Mouse (Mus musculus): ENCODE measurements around the gene Glud1. TPM values are rescaled to one million over a fixed set of nuclear protein-coding genes. Genes with fewer than 3 reads are reported as not detected.
"Not testable (repeated sequence)": the region's sequence is repeated elsewhere in the genome, so short reads cannot be mapped to it uniquely, and the experiment has no call there.

Glud1 gene
- total RNA-seq, 1 experiment from 2014 or later: 322 TPM

DNA sequence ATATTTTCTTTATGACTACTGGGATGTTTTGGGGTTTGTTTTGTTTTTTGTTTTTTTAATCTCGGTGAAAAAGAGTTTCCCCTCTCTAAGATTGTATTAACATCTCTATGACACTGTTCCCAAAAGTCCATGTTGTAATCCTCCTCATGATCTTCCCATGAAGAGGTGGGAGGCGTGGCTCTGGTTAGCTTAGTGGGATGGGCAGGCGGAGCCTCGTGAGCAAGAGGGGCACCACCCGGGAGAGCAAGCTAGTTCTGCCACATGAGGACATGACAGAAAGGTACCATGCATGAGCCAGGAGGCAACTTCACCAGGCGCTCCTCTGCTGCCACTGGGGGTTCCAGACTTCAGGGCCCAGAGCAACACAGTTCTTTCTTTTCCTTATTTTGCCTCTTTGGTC is 42.0 kb downstream of the Glud1 start:
- DNase-seq: no peak

DNA sequence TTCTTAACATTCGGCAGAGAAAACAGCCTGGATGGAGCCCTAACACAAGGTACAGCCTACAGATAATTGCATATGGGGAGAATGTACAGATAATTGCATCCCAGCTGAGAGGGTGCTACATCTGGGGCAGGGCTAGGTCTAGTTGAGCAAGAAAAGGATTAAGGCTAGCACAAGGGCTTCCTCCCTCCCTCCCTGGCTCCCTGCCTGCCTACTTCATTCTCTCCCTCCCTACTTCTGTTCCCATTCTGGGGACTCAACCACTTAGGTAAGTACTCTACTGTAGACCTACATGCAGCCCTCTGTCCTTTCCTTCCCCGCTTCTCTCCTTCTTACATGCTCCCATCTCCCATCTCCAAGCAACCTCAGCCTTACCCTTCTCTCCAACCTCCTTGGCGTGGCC is 42.8 kb downstream of the Glud1 start:
- DNase-seq: no peak

DNA sequence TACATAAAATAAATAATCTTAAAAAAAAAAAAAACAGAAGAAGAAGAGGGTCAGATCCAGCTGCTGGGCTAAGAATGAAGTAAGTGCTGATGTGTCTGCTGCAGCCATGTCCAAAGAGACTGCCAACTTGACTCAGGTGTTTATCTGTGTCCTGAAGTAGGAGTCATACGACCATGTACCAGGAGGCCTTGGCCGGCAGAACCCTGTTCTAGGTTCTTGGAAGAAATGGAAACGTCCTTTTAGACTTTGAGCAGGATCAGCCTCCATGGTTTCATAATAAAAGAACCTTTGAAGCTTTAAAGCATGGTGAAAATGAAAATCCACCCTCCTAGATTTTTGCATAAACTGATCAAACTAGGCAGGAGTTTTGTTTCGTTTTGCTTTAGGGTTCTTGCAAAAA is 43.9 kb downstream of the Glud1 start:
- DNase-seq: no peak

DNA sequence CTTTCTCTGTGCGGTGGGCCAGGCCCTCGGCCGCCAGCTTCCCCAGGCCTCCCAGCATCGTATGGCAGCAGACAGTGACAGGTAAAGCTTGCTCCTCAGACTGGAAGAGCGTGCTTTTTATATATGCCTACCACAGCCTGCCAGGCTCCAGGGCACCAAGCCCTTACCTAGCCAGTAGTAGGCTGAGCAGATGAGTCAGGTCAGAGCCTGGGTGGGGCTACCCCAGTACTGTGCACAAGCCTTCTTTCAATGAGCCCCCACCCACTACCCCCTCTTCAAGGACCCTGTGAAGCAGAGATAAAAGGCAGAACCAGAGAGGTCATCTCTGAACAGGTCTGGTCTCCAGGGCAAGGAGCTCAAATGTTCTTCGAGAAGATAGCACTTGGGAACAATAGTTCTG is 44.8 kb downstream of the Glud1 start, which contains the start of gene Fam25c:
TSS of gene Fam25c (minus strand) at position 133 of the 400 bp plus-strand sequence.
- no peak for DNase-seq

DNA sequence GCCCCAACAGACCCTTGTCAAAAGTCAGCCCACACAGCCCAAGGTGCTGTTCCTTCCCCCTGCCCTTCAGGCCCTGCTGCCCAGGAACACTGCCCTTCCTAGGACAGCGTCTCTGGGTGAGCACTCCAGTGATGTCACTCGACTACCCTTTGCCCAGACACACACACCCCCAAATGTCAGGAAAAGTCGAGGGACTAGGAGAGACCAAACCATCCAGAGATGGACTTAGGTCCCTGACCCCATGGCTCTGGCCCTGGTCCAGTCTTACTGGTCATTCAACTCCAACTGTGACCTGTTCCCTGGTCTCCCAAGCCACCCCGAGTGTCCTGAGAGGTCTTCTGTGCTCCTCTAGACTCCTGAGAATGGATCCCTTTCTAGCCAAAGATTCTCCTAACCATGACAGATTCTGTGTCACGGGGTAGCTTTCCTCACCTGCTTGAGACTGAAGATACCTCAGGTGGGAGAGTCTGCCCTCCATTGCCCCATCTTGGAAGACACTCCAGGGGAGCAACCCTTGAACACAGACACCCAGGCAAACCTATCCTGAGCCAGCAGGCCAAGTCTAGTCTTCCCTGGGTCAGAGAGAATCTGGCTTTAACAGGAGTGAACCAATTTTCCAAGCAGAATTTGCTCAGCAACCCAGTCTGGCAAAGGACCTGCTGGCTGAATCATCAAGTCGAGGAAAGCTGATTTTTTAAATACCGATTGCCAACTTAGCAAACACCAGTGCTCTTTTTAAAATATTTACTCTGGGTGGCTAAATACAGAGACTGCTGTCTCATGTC is 47.3 kb downstream of the Glud1 start:
- no peak for DNase-seq

DNA sequence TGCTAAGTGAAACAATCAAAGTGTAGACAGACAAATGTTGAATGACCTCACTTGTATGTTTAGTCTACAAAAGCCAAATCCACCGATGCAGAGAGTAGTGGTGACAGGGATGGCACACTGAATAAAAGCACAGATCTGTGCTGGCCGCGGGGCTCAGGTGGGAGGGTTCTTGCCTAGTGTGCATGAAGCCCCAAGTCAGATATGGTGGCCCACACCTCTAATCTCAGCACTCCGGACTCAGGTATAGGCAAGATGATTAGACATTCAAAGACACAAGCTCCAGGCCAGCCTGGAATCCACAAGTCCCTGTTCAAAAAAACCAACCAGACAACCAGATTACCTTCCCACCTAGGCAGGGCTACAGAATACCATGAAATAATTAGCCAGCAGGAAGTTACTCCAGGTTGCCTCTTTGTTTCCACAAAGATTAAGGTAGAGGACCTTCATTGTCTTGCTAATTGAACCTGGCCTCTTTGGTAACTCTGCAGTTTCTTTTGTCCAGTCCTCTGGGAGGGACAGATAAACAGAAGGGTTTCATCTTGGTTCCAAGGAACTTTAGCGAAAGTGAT is 49.2 kb downstream of the Glud1 start:
- DNase-seq: no peak

DNA sequence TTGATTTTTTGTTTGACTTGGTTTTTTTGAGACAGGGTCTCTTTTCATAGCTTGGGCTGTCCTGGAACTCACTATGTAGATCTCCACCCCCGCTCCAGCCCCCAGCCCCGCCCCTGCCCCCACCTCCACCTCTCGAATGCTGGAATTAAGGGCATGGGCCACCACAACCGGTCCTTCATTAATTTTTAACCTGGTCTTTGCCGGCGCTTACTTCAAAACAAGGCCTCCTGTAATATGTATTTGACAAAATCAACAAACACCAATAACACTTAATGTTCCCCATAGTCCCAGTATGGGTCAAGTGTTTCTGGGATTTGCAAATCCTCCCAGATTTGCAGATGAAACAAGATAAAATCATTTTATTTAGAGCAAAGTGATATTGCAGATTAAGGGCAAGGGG is 49.7 kb downstream of the Glud1 start:
- no peak for DNase-seq

DNA sequence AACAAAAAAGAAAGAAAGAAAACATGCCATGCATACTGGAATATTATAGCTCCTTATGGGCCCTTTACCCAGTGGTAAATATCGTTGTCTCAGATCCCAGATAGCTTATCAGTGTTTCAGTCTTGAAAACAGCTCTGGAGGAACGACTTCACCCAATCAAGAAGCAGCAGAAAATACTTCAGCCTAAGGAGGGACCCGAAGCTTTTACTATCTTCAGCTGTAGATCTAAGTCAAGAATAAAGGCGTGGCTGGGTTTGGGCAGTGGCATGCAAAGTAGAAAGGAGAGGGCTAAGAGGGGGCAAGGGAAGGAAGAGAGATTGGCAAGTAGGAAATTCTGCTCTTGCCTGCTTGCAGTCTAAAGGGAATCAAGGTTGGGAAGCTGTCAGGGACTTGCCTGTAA is 51.6 kb downstream of the Glud1 start:
- DNase-seq: no peak

DNA sequence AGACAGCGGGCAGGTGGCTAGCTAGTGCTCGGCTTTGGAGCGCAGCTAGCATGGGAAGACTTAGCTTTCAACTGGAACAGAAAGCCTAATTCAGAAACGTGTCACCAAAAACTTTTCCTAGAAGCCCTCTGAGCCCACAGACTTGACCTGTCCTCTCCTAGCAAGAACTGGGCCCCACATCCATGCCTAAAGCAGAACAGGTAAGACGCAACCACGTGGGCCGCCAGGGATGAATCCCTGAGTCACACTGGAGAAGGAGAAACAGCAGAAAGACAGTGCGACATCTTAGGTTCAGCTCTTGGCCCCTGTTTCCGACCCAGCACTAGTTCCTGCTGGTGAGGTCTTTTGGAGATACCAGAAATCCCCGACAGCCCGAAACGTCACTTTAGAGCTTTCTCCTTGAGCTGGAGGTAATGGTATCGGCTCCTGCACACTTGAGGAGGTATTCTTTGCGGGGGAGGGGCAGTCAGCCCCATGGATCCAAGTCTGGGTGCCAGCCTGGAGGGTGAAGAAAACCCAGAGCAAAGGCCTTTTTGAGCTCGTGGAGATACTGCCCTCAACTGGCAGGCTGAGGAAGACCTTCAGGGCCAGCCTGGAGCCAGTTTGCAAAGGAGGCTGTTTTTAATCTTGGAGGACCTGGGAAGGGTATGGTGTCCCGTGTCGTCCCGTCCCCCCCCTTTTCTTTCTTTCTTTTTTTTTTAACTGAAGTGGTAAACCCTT is 52.4 kb downstream of the Glud1 start:
- peak; percentile 85 for DNase-seq

DNA sequence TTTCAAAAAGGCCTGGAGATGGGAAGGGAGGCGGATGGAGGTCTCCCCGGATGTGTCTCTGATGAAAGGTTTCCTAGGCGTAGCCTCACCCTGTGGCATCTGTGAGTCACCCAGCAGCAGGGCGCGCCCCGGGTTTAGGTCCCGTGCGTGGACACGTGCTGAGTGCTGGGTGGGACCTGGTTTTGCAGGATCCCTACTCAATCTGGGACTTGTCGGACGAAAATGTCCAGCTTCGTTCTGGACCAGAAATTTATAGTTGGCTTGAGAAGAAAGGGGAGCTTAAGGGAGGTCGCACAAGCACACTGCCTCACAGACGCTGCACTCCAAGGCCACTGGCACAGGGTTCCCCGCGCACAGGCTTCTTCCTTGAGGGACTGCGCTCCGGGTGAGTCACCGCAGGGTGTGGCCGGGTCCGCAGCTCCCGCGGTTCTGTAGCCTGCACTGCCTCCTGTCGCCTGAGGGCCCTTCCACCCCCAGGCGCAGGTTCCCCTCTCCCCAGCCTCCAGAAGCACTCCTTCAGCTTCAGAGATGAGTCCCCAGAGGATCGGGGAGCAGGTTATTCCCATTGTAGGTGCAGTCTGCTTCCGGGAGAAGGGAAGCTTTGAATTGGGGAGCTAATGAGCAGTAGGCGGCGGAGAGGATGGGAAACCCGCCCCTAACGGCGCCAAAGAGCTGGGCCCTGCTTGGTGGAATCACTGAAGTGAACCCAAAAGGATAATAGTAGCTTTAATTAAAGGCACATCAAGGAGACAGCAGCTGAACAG is 53.1 kb downstream of the Glud1 start:
- peak; percentile 91 for DNase-seq

DNA sequence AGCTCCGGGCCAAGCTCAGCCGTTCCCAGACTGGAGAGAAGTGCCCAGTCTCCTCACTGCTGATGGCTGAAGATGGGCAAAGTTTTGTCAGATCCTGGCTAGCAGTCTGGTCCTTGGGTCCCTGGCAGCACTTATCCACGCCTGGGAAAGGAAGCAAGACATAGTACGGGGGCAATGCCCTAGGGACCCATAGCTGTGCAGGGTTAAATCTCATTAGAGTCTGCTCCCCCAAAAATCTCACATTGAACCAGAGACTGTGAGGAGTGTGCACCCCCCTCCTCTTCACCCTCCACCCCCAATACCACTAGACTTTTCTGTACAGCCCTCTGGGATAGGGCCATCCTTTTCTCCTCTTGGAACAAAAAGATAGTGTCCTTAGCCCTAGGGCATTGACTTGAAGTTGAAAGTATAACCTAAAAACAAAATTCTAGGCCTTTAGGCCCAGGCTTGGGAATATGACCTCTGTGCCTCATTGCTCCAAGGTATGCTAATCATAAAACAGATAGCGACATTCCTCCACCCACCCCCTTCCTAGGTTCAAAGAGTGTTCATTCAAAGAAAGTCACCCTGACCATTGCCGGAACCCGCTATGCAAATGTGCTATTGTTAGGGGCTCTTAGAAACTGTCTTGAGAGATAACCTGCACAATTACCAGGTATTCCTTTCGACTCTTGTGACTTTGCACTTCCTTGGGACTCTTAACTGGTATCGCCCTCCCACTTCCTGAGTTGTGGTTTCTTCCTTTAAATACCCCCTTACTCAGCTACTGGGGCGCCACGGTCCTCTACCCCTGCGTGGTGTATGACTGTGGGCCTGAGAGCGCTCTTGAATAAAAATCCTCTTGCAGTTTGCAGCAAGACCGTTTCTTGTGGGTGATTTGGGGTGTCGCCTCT is 54.0 kb downstream of the Glud1 start:
- DNase-seq: not testable (repeated sequence)

DNA sequence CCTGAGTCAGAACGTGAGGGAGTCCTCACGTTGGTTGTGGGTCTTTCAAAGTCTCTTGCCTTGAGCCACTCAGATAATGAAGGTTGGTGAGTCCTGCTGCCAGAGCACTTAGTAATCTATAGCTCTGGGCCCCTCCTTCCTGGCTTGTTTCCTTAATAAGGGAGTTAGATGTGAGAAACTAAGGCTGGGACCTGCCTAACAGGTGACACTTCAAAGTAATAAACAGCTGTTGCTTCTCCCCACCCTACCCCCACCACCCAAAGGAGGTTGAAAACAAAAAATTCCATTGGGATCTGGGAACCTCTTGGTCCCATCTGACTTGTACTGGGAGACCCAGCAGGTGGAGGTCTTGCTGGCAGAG is 54.6 kb downstream of the Glud1 start:
- DNase-seq: no peak

DNA sequence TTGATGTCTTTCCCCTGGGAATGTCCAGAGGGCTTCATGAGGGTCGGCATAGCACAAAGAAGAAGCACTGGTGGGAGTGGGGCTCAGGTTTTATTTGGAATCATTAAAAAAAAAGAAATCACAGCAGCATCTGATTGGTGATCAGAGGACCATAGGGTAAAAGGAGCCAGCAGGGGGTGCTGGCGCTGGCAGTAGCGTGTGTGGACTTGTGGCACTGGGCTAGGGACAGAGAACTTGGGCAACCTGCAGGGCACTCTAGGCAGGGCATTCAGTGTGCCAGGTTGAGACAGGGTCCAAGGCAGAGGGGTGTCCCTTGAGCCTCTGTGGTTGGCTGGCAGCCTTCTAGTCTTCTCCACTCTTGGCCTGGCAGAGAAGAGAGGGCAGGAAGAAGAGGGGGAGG is 59.7 kb downstream of the Glud1 start:
- peak; percentile 43 for DNase-seq

DNA sequence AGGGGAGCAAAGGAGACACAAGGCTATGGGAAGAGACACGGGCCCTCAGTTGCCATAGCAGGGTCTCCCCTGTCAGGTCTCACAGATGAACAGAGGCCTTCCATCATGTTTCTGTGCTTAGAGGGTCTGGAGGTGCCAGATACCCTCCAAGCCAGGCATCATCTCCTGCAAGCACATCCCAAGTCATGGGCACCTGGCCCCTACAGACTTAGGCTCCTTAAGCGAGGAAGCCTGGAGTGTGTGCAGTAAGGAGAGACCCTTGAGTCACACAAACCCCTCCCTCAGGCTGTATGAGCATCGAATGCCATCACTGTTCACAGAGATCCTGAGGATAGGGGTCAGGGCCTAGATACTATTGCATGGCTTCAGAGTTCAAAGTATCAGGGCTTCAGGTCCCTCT is 60.4 kb downstream of the Glud1 start:
- DNase-seq: no peak

DNA sequence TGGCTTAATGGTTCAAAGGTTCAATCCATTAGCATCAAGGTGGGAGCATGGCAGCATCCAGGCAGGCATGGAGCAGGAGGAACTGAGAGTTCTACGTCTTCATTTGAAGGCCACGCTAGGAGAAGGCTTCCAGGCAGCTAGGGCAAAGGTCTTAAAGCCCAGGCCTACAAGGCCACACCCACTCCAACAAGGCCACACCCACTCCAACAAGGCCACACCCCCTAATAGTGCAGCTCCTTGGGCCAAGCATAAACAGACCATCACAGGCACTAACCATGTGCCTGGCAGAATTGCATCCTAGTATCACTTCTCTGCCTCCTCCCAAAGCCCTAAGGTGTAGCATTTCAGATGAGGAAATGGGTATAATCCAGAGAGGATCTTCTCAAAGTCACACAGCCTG is 61.2 kb downstream of the Glud1 start:
- no peak for DNase-seq

DNA sequence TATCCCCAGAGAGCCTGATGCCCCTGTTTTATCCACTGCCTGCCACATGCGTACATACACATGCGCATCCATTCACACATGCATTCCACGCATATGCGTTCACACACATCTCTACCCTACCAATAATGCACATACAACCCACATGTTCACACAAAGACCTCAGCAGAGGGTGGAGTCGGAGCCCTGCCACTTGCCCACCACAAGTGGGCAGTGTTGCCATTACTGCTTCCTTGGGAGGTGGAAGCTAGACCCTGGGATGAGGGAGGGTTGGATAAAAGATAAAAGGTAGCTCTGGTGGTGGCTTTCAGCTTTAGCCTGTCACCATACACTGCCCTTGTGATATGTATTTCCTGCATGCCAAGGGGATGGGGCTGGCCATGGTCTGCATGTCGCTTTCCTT is 62.1 kb downstream of the Glud1 start:
- peak; percentile 81 for DNase-seq

DNA sequence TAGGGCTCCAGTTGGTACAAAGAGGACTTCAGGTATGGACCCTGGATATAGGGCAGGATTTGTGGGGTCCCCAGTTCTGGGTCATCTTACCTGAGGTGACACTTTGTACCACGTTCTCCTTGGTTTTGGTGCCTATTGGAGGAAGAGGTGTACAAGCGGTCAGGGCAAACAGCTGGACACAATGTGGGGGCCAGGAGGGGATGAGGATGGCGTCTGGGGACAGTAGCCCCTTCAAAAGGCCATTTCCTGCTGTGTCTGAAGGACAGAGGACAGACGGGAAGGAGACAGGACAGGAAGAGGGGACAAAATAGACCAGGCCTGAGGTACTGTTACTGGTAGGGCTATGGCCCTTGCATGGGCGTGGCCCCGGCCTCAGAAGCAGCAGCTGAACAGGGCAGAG is 63.1 kb downstream of the Glud1 start:
- no peak for DNase-seq

DNA sequence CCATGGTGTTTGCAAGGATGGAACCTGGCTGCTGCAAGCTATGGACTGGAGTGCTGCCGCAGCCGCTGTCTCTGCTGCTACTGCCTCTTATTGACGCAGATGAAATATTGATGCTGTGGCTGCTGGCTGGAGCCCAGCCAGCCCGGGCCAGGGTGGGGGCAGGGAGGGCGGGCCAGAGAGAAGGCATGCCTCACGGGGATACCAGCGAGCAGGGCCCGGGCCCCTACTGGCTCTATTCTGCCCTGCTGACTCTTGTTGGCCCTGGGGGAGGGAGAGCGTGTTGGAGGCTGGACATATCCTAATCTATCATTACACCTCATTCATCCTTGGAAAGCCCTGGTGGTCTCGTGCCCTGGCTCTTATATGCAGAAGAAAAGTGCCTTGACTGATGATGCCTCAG is 64.0 kb downstream of the Glud1 start, which contains the start of gene Sncg:
TSS of gene Sncg (minus strand) at position 213 of the 400 bp plus-strand sequence.
- DNase-seq: peak; percentile 68

DNA sequence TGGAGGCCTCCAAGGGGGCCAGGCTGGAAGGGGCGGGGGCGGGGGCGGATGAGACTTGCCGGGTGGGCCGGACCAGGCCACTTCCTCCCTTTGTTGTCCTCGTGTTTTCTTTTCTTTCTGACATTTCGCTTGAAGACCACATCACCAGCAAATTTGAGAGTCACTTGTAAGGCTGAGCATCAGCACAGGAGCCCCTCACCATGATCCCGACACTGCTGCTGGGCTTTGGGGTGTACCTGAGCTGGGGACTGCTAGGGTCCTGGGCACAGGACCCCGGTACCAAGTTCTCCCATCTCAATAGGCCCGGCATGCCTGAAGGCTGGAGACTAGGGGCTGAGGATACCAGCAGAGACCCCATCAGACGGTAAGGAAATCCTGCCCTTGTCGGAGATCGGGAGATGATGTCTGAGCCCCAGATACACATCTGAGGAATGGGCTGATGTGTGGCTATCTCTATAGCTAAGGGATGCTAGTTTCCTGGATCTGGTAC is 64.9 kb downstream of the Glud1 start, which contains the start of gene Mmrn2:
TSS of gene Mmrn2 (plus strand) at position 51 of the 490 bp plus-strand sequence.
- no peak for DNase-seq

DNA sequence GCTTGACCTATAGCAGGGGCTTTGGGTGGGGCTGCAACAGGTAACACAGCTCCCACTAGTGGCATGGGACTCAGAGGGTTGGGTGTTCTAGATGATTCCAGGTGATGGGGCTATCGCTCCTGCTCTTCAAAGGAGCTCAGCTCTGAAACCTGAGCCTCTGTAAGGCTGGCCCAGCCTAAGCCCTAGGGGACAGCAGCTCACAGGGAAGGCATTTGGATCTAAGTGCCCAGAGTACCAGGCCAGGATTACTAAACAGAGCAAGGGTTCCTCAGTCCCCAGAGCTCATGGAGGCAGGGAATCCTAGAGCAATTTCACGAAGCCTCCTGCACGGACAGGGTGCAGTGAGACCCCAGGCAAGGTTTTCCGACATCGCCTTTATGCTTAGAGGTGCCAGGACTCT is 65.4 kb downstream of the Glud1 start:
- DNase-seq: peak; percentile 57

DNA sequence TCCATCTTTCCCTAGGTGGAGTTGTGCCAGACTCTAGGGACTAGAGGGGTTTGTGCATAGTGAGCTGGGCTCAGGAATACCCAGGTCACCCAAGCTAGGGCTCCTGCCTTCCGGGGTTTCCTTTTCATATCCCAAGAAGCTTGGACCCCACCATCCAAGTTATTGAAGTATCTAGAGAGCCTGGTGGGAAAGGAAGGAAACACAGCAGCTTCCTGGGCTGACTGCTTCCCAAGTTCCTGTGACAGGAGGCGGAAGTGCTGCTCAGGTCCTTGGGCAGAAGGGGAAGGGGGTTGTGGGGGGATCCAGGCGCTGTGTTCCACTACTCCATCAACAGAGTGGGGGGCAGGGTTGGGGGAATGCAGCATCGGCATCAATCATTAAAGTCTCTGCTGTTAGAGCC is 66.6 kb downstream of the Glud1 start:
- DNase-seq: peak; percentile 27
